Mouse (Mus musculus): ENCODE results near the gene Slc6a1. TPM values are rescaled to one million over a fixed set of nuclear protein-coding genes. Genes with fewer than 3 reads are reported as not detected.

Gene Slc6a1
- polyA plus RNA-seq, 1 experiment from 2014 or later: 22.0 TPM

GRCm38 (mm10) chr6:114354635-114355034 lies 72.2 kb downstream of the Slc6a1 start:
- Histone ChIP-seq H3K4me2 (ENCODE audit: low read depth, low read length, severe bottlenecking) (no peak overlapping the region), H3K9me3 (ENCODE audit: control insufficient read depth, low read length) (no peaks in the 10 kb centered on the region), H3K4me1 (replicated peaks; ENCODE audit: control insufficient read depth, insufficient read depth, low read length) (no peaks in the 10 kb centered on the region), H3K27me3 (ENCODE audit: control insufficient read depth, insufficient read depth, low read length) (no peaks in the 10 kb centered on the region), H3K27ac (ENCODE audit: low read depth, low read length) (no peak overlapping the region), H3K36me3 (ENCODE audit: control insufficient read depth, insufficient read depth, low read length) (no peaks in the 10 kb centered on the region), H3K4me3 (ENCODE audit: low read depth, low read length) (no peak overlapping the region), H3K9ac (ENCODE audit: low read length) (no peak overlapping the region)
- ATAC-seq (replicated peaks; ENCODE audit: low FRiP score) (no peak), DNase-seq (ENCODE audit: low spot score) (no peak)
- WGBS: 81% methylated on average over 4 of the region's 4 CpGs

DNA sequence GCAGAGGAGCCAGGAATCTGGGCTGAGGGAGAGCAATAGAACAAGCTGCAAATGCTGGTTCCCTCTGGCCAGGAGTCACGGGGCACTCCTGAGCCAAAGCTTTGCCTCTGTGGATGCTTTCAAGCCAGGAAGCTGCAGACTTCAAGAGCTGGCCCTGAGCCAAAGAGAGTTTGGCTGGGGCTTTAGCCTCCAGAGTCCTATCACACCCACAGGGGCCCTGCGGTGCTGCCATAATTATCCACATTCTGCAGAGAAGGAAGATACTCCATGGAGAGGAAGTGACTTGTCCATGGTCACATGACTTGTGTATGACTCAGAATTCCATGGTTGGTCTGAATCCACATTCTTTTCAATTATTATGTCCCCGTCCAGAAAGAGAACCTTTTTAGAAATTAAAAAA lies 75.7 kb downstream of the Slc6a1 start:
- Histone ChIP-seq H3K27ac (ENCODE audit: low read depth, low read length) (no peak overlapping the region), H3K4me2 (ENCODE audit: low read depth, low read length, severe bottlenecking) (no peak overlapping the region), H3K4me1 (replicated peaks; ENCODE audit: control insufficient read depth, insufficient read depth, low read length) (no peaks in the 10 kb centered on the region), H3K36me3 (ENCODE audit: control insufficient read depth, insufficient read depth, low read length) (no peaks in the 10 kb centered on the region), H3K27me3 (ENCODE audit: control insufficient read depth, insufficient read depth, low read length) (no peaks in the 10 kb centered on the region), H3K9me3 (ENCODE audit: control insufficient read depth, low read length) (no peaks in the 10 kb centered on the region), H3K4me3 (ENCODE audit: low read depth, low read length) (no peak overlapping the region), H3K9ac (ENCODE audit: low read length) (no peak overlapping the region)
- WGBS: 82% methylated on average over 3 of the region's 3 CpGs
- ATAC-seq (replicated peaks; ENCODE audit: low FRiP score) (no peak), DNase-seq (ENCODE audit: low spot score) (no peak)

DNA sequence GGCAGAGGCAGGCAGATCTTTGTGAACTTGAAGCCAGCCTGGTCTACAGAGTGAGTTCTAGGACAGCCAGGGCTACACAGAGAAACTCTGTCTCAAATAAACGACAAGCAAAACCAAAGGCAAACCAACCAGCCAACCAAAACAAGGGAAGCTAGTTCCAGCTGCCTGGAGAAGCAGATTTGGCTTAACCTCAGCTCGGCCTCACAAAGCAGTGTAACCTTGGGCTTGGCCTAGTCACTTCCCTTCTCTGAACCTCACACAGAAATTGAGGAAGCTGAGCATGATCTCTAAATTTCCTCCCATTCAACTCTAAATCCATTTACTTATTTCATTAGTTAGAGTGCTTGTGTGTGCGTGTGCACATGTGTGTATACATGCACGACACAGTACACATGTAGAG lies 79.9 kb downstream of the Slc6a1 start:
- Histone ChIP-seq H3K4me2 (ENCODE audit: low read depth, low read length, severe bottlenecking) (no peak overlapping the region), H3K36me3 (ENCODE audit: control insufficient read depth, insufficient read depth, low read length) (no peaks in the 10 kb centered on the region), H3K4me3 (ENCODE audit: low read depth, low read length) (no peak overlapping the region), H3K9ac (ENCODE audit: low read length) (no peak overlapping the region), H3K9me3 (ENCODE audit: control insufficient read depth, low read length) (no peaks in the 10 kb centered on the region), H3K27me3 (ENCODE audit: control insufficient read depth, insufficient read depth, low read length) (no peaks in the 10 kb centered on the region), H3K4me1 (replicated peaks; ENCODE audit: control insufficient read depth, insufficient read depth, low read length) (no peaks in the 10 kb centered on the region), H3K27ac (ENCODE audit: low read depth, low read length) (no peak overlapping the region)
- DNase-seq (ENCODE audit: low spot score) (no peak), ATAC-seq (replicated peaks; ENCODE audit: low FRiP score) (no peak)
- 85% methylated on average over 4 of the region's 4 CpGs for WGBS

DNA sequence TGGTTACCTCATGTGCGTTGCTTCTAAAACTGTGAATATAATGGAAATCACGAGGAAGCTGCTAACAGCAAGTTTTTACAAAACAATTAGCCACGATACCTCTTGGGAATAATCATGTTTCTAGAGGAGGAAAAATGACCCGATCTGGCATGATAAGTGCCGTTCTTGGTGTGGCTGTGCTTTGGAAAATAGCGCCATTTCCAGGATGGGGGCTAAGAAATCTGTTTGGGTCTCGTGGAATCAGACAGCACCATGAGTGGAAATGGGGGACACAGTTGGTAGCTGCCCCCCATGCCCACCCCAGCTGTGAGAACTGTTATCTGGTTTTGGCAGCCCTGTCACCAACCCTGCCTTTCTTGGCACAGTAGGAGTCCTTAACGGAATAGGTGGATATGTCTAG lies 81.3 kb downstream of the Slc6a1 start:
- H3K9ac ChIP-seq (ENCODE audit: low read length): no peak overlapping the region
- H3K9me3 ChIP-seq (ENCODE audit: control insufficient read depth, low read length): no peaks in the 10 kb centered on the region
- H3K4me2 ChIP-seq (ENCODE audit: low read depth, low read length, severe bottlenecking): no peak overlapping the region
- no peak overlapping the region for H3K27ac ChIP-seq (ENCODE audit: low read depth, low read length)
- no peak overlapping the region for H3K4me3 ChIP-seq (ENCODE audit: low read depth, low read length)
- H3K27me3 ChIP-seq (ENCODE audit: control insufficient read depth, insufficient read depth, low read length): no peaks in the 10 kb centered on the region
- 84% methylated on average over 8 of the region's 8 CpGs for WGBS
- no peak for ATAC-seq (replicated peaks; ENCODE audit: low FRiP score)
- no peaks in the 10 kb centered on the region for H3K36me3 ChIP-seq (ENCODE audit: control insufficient read depth, insufficient read depth, low read length)
- H3K4me1 ChIP-seq (replicated peaks; ENCODE audit: control insufficient read depth, insufficient read depth, low read length): no peaks in the 10 kb centered on the region
- DNase-seq (ENCODE audit: low spot score): no peak

- H3K4me1 ChIP-seq (replicated peaks; ENCODE audit: control insufficient read depth, insufficient read depth, low read length): no peaks in the 10 kb centered on the region
- no peaks in the 10 kb centered on the region for H3K27me3 ChIP-seq (ENCODE audit: control insufficient read depth, insufficient read depth, low read length)
Measured at GRCm38 (mm10) chr6:114364734-114365133, 82.3 kb downstream of the Slc6a1 start.

DNA sequence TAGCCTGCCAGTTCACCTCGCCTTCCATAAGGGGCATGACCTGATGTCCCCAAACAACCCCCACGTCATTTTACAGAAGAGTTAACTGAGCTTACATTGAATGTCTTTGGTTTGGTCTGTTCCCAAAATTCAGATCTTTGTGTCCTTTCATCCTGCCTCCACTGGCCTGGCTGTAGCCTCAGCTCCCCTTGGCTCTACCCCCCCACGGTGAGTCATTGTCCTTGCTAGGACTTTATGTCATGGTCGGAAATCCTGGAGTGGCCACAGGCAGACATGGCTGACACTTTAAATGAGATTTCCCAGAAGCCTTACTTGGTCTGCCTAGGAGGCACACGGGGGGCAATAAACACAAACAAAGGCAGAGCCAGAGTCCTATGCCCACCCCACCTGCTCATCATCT lies 83.8 kb downstream of the Slc6a1 start:
- Histone ChIP-seq H3K9ac (ENCODE audit: low read length) (no peak overlapping the region), H3K27ac (ENCODE audit: low read depth, low read length) (no peak overlapping the region), H3K27me3 (ENCODE audit: control insufficient read depth, insufficient read depth, low read length) (no peaks in the 10 kb centered on the region), H3K4me3 (ENCODE audit: low read depth, low read length) (no peak overlapping the region), H3K9me3 (ENCODE audit: control insufficient read depth, low read length) (no peaks in the 10 kb centered on the region), H3K4me1 (replicated peaks; ENCODE audit: control insufficient read depth, insufficient read depth, low read length) (no peaks in the 10 kb centered on the region), H3K4me2 (ENCODE audit: low read depth, low read length, severe bottlenecking) (no peak overlapping the region), H3K36me3 (ENCODE audit: control insufficient read depth, insufficient read depth, low read length) (no peaks in the 10 kb centered on the region)
- DNase-seq (ENCODE audit: low spot score) (no peak), ATAC-seq (replicated peaks; ENCODE audit: low FRiP score) (no peak)
- 78% methylated on average over 5 of the region's 5 CpGs for WGBS

More at GRCm38 (mm10) chr6:114364734-114365133, 82.3 kb downstream of the Slc6a1 start:
- Histone ChIP-seq H3K4me3 (ENCODE audit: low read depth, low read length) (no peak overlapping the region), H3K4me2 (ENCODE audit: low read depth, low read length, severe bottlenecking) (no peak overlapping the region), H3K9me3 (ENCODE audit: control insufficient read depth, low read length) (no peaks in the 10 kb centered on the region), H3K36me3 (ENCODE audit: control insufficient read depth, insufficient read depth, low read length) (no peaks in the 10 kb centered on the region), H3K27ac (ENCODE audit: low read depth, low read length) (no peak overlapping the region), H3K9ac (ENCODE audit: low read length) (no peak overlapping the region)
- DNase-seq (ENCODE audit: low spot score) (no peak), ATAC-seq (replicated peaks; ENCODE audit: low FRiP score) (no peak)
- WGBS: 89% methylated on average over 5 of the region's 5 CpGs

Other genes with a start within 250 kb of the Slc6a1 start
- 2.4 and 2.5 TPM in 2 replicates for gene Atp2b2, start 240.0 kb upstream of the Slc6a1 start, polyA plus RNA-seq (2014; fragmentation: Nextera tagmentation; extraction: Ambion mirVana)
- 0.80 and 0.92 TPM in 2 replicates for gene Slc6a11, start 151.4 kb upstream of the Slc6a1 start, polyA plus RNA-seq (2014; fragmentation: Nextera tagmentation; extraction: Ambion mirVana)
- gene Hrh1, start 115.3 kb downstream of the Slc6a1 start, polyA plus RNA-seq (2014; fragmentation: Nextera tagmentation; extraction: Ambion mirVana): 0.33 and 0.47 TPM in 2 replicates